Mouse (Mus musculus) urinary bladder, postnatal 14 days (tissue): Measurements from ENCODE around the gene Cul5.
A peak's percentile ranks its signal among the peaks of the same experiment; 100 is the strongest.

Source experiments
- DNase-seq: peaks from one replicate; pipeline ENCODE4 v3.0.0; 2021; ENCODE audit warnings: low spot score

Gene Cul5

GRCm38 (mm10) chr9:53669680-53670219, at the start of gene Cul5:
Gene Cul5 (minus strand): TSS chr9:53670014.
- peak; percentile 12 for DNase-seq

GRCm38 (mm10) chr9:53705992-53706696, 36.3 kb upstream of the Cul5 start, which contains the start of gene Rab39:
Gene Rab39 (minus strand): TSS chr9:53706232.
- peak; percentile 73 for DNase-seq

GRCm38 (mm10) chr9:53705491-53705991, 35.7 kb upstream of the Cul5 start:
- DNase-seq = peak; percentile 3

GRCm38 (mm10) chr9:53702991-53703390, 33.2 kb upstream of the Cul5 start:
- DNase-seq = no peak

- DNase-seq = no peak
These were observed 30.7 kb upstream of the Cul5 start for GRCm38 (mm10) chr9:53700496-53700895.

GRCm38 (mm10) chr9:53695846-53696245, 26.0 kb upstream of the Cul5 start:
- no peak for DNase-seq

GRCm38 (mm10) chr9:53693718-53694117, 23.9 kb upstream of the Cul5 start:
- no peak for DNase-seq

- no peak for DNase-seq
These were observed 22.2 kb upstream of the Cul5 start for GRCm38 (mm10) chr9:53691745-53692670.

- no peak for DNase-seq
These were observed 11.0 kb upstream of the Cul5 start for GRCm38 (mm10) chr9:53680851-53681250.

GRCm38 (mm10) chr9:53676921-53677320, 7.1 kb upstream of the Cul5 start:
- DNase-seq = no peak

- DNase-seq = peak; percentile 82
These were observed 3.8 kb upstream of the Cul5 start for GRCm38 (mm10) chr9:53673571-53673970.

- peak; percentile 96 for DNase-seq
These were observed 2.7 kb downstream of the Cul5 start for GRCm38 (mm10) chr9:53667020-53667669.

GRCm38 (mm10) chr9:53666665-53667019, 3.2 kb downstream of the Cul5 start:
- DNase-seq = no peak

- no peak for DNase-seq
These were observed 4.4 kb downstream of the Cul5 start for GRCm38 (mm10) chr9:53665428-53665827.

- no peak for DNase-seq
These were observed 5.0 kb downstream of the Cul5 start for GRCm38 (mm10) chr9:53664819-53665218.

- no peak for DNase-seq
These were observed 35.0 kb downstream of the Cul5 start for GRCm38 (mm10) chr9:53634796-53635195.

GRCm38 (mm10) chr9:53615246-53615645, 54.6 kb downstream of the Cul5 start:
- DNase-seq = no peak

- DNase-seq = no peak
These were observed 55.5 kb downstream of the Cul5 start for GRCm38 (mm10) chr9:53614286-53614685.

- peak; percentile 96 for DNase-seq
These were observed 59.6 kb downstream of the Cul5 start, which contains the start of gene Acat1 for GRCm38 (mm10) chr9:53609968-53610781. Gene Acat1 (minus strand): TSS chr9:53610382.

GRCm38 (mm10) chr9:53609306-53609967, 60.4 kb downstream of the Cul5 start:
- DNase-seq = no peak

- DNase-seq = no peak
These were observed 62.0 kb downstream of the Cul5 start for GRCm38 (mm10) chr9:53607816-53608215.
